Mouse (Mus musculus) hindbrain, embryonic 15.5 days (tissue): ENCODE data around the gene Aff4. TPM values are rescaled to one million over a fixed set of nuclear protein-coding genes. Genes with fewer than 3 reads are reported as not detected.

Experiments used
- ATAC-seq: fragments of 200-750 bp; cut with Nextera tagmentation; 2 replicates; pipeline ENCODE4 v1.8.0; 2017; ENCODE audit warnings: low read depth, moderate number of reproducible peaks, moderate TSS enrichment; ENCODE audit not compliant: low FRiP score
- H3K27ac ChIP-seq: fragments of 300-500 bp; sonication (generic); replicated peaks from 2 replicates; pipeline ENCODE4 v1.5.1; 2015; ENCODE audit warnings: mild to moderate bottlenecking, inconsistent platforms
- H3K27me3 ChIP-seq: fragments of 300-500 bp; sonication (generic); 2 replicates; pipeline ENCODE4 v1.6.1; 2015; ENCODE audit warnings: control low read depth, inconsistent platforms
- H3K36me3 ChIP-seq: fragments of 300-500 bp; sonication (generic); 2 replicates; pipeline ENCODE4 v1.6.1; 2015; ENCODE audit warnings: control low read depth, inconsistent platforms
- H3K4me1 ChIP-seq: fragments of 300-500 bp; sonication (generic); replicated peaks from 2 replicates; pipeline ENCODE4 v1.6.1; 2015; ENCODE audit warnings: control low read depth, inconsistent platforms
- H3K4me2 ChIP-seq: fragments of 300-500 bp; sonication (generic); 2 replicates; pipeline ENCODE4 v1.6.1; 2015; ENCODE audit warnings: moderate library complexity, mild to moderate bottlenecking, inconsistent platforms
- H3K4me3 ChIP-seq: fragments of 300-500 bp; sonication (generic); 2 replicates; pipeline ENCODE4 v1.5.1; 2015; ENCODE audit warnings: mild to moderate bottlenecking, inconsistent platforms
- H3K9ac ChIP-seq: fragments of 300-500 bp; sonication (generic); 2 replicates; pipeline ENCODE4 v1.6.1; 2015; ENCODE audit warnings: inconsistent platforms
- H3K9me3 ChIP-seq: fragments of 300-500 bp; sonication (generic); 2 replicates; pipeline ENCODE4 v1.6.1; 2016; ENCODE audit warnings: control low read depth, inconsistent platforms
- WGBS: fragments of 180-500 bp; shearing (Covaris S2); methylation state at CpG from one replicate; pipeline ENCODE4 v1.1.7; 2015; 5-methylcytosine and 5-hydroxymethylcytosine counted together
- polyA plus RNA-seq: library from polyadenylated mRNA; unstranded; fragments of >200 nt; fragmentation: Nextera tagmentation; extraction: Ambion mirVana; gene quantifications from 2 replicates; pipeline ENCODE4 v1.2.1, GENCODE M21; 2015

Gene Aff4
- polyA plus RNA-seq, 1 experiment from 2014 or later: 43.9 TPM

- ATAC-seq: no peak
- 65% methylated on average over 6 of the region's 6 CpGs for WGBS
- Histone ChIP-seq H3K27ac (no peak overlapping the region), H3K36me3 (peaks cover 9% of the 10 kb centered on the region), H3K4me1 (peaks cover 17% of the 10 kb centered on the region), H3K4me3 (no peak overlapping the region), H3K9me3 (no peaks in the 10 kb centered on the region), H3K4me2 (no peak overlapping the region), H3K27me3 (no peaks in the 10 kb centered on the region), H3K9ac (no peak overlapping the region)
Observed at GRCm38 (mm10) chr11:53433057-53433456, 82.4 kb downstream of the Aff4 start.

GRCm38 (mm10) chr11:53435504-53435903 is 84.9 kb downstream of the Aff4 start:
- H3K4me2 ChIP-seq: no peak overlapping the region
- H3K4me3 ChIP-seq: no peak overlapping the region
- H3K36me3 ChIP-seq: no peaks in the 10 kb centered on the region
- no peaks in the 10 kb centered on the region for H3K27me3 ChIP-seq
- no peak overlapping the region for H3K9ac ChIP-seq
- H3K4me1 ChIP-seq: peaks cover 5% of the 10 kb centered on the region; the same call in 1 of the 2 replicates
- no peak for ATAC-seq
- H3K27ac ChIP-seq: no peak overlapping the region
- 88% methylated on average over 8 of the region's 8 CpGs for WGBS
- no peaks in the 10 kb centered on the region for H3K9me3 ChIP-seq

- no peak overlapping the region for H3K27ac ChIP-seq
- H3K9me3 ChIP-seq: no peaks in the 10 kb centered on the region
- no peak overlapping the region for H3K4me2 ChIP-seq
- 86% methylated on average over 6 of the region's 6 CpGs for WGBS
- no peak overlapping the region for H3K9ac ChIP-seq
- H3K36me3 ChIP-seq: no peaks in the 10 kb centered on the region
- no peak for ATAC-seq
- no peaks in the 10 kb centered on the region for H3K27me3 ChIP-seq
- H3K4me1 ChIP-seq: peaks cover 5% of the 10 kb centered on the region; the same call in 1 of the 2 replicates
- H3K4me3 ChIP-seq: no peak overlapping the region
Observed at GRCm38 (mm10) chr11:53436338-53436737, 85.7 kb downstream of the Aff4 start.

- 59% methylated on average over 12 of the region's 12 CpGs for WGBS
- no peaks in the 10 kb centered on the region for H3K27me3 ChIP-seq
- no peak overlapping the region for H3K27ac ChIP-seq
Observed at GRCm38 (mm10) chr11:53441921-53442320, 91.3 kb downstream of the Aff4 start.

GRCm38 (mm10) chr11:53443861-53444260 is 93.2 kb downstream of the Aff4 start:
- Histone ChIP-seq H3K4me3 (no peak overlapping the region), H3K36me3 (no peaks in the 10 kb centered on the region), H3K27me3 (no peaks in the 10 kb centered on the region), H3K9ac (no peak overlapping the region), H3K27ac (no peak overlapping the region), H3K4me2 (no peak overlapping the region), H3K4me1 (no peaks in the 10 kb centered on the region), H3K9me3 (no peaks in the 10 kb centered on the region)
- ATAC-seq: no peak
- WGBS: 37% methylated on average over 6 of the region's 6 CpGs

More at GRCm38 (mm10) chr11:53441921-53442320, 91.3 kb downstream of the Aff4 start:
- no peak for ATAC-seq
- Histone ChIP-seq H3K4me2 (no peak overlapping the region), H3K9me3 (no peaks in the 10 kb centered on the region), H3K4me1 (no peaks in the 10 kb centered on the region), H3K4me3 (no peak overlapping the region), H3K9ac (no peak overlapping the region), H3K36me3 (no peaks in the 10 kb centered on the region)

GRCm38 (mm10) chr11:53445562-53445961 is 94.9 kb downstream of the Aff4 start:
- Histone ChIP-seq H3K27ac (no peak overlapping the region), H3K9me3 (no peaks in the 10 kb centered on the region), H3K4me2 (no peak overlapping the region), H3K9ac (no peak overlapping the region), H3K4me1 (no peaks in the 10 kb centered on the region), H3K27me3 (no peaks in the 10 kb centered on the region), H3K4me3 (no peak overlapping the region), H3K36me3 (no peaks in the 10 kb centered on the region)
- 62% methylated on average over 13 of the region's 13 CpGs for WGBS
- ATAC-seq: no peak

- no peaks in the 10 kb centered on the region for H3K36me3 ChIP-seq
- no peaks in the 10 kb centered on the region for H3K9me3 ChIP-seq
- no peak for ATAC-seq
- H3K4me1 ChIP-seq: no peaks in the 10 kb centered on the region
- WGBS: 90% methylated on average over 13 of the region's 13 CpGs
- H3K27me3 ChIP-seq: no peaks in the 10 kb centered on the region
- no peak overlapping the region for H3K4me2 ChIP-seq
- H3K4me3 ChIP-seq: no peak overlapping the region
- H3K27ac ChIP-seq: no peak overlapping the region
- H3K9ac ChIP-seq: no peak overlapping the region
Observed at GRCm38 (mm10) chr11:53446183-53446582, 95.5 kb downstream of the Aff4 start.

- 89% methylated on average over 8 of the region's 8 CpGs for WGBS
- H3K9ac ChIP-seq: no peak overlapping the region
- no peak for ATAC-seq
- H3K36me3 ChIP-seq: no peaks in the 10 kb centered on the region
- no peaks in the 10 kb centered on the region for H3K9me3 ChIP-seq
- no peak overlapping the region for H3K4me2 ChIP-seq
- H3K4me3 ChIP-seq: no peak overlapping the region
- no peaks in the 10 kb centered on the region for H3K4me1 ChIP-seq
- H3K27ac ChIP-seq: no peak overlapping the region
- H3K27me3 ChIP-seq: no peaks in the 10 kb centered on the region
Observed at GRCm38 (mm10) chr11:53447996-53448395, 97.4 kb downstream of the Aff4 start.

- Histone ChIP-seq H3K27me3 (no peaks in the 10 kb centered on the region), H3K36me3 (no peaks in the 10 kb centered on the region), H3K9ac (no peak overlapping the region), H3K4me1 (no peaks in the 10 kb centered on the region), H3K9me3 (no peaks in the 10 kb centered on the region), H3K4me3 (no peak overlapping the region), H3K4me2 (no peak overlapping the region), H3K27ac (no peak overlapping the region)
- no peak for ATAC-seq
- WGBS: 90% methylated on average over 1 of the region's 1 CpGs
Observed at GRCm38 (mm10) chr11:53448529-53448928, 97.9 kb downstream of the Aff4 start.

GRCm38 (mm10) chr11:53450070-53450705 is 99.6 kb downstream of the Aff4 start:
- ATAC-seq: no peak
- Histone ChIP-seq H3K4me3 (no peak overlapping the region), H3K27me3 (peaks cover 2% of the 10 kb centered on the region; the same call in 1 of the 2 replicates), H3K9ac (no peak overlapping the region), H3K36me3 (no peaks in the 10 kb centered on the region), H3K4me1 (no peaks in the 10 kb centered on the region), H3K9me3 (no peaks in the 10 kb centered on the region), H3K27ac (no peak overlapping the region), H3K4me2 (no peak overlapping the region)
- WGBS: 72% methylated on average over 15 of the region's 15 CpGs

- H3K4me2 ChIP-seq: no peak overlapping the region
- no peak overlapping the region for H3K9ac ChIP-seq
- no peaks in the 10 kb centered on the region for H3K4me1 ChIP-seq
- ATAC-seq: no peak
- peaks cover 13% of the 10 kb centered on the region for H3K27me3 ChIP-seq
- no peaks in the 10 kb centered on the region for H3K36me3 ChIP-seq
- no peaks in the 10 kb centered on the region for H3K9me3 ChIP-seq
- WGBS: 76% methylated on average over 2 of the region's 2 CpGs
- no peak overlapping the region for H3K4me3 ChIP-seq
- no peak overlapping the region for H3K27ac ChIP-seq
Observed at GRCm38 (mm10) chr11:53451361-53451760, 100.7 kb downstream of the Aff4 start.

- no peaks in the 10 kb centered on the region for H3K9me3 ChIP-seq
- H3K36me3 ChIP-seq: no peaks in the 10 kb centered on the region
- 95% methylated on average over 9 of the region's 9 CpGs for WGBS
- H3K4me2 ChIP-seq: no peak overlapping the region
- H3K4me1 ChIP-seq: peaks cover 6% of the 10 kb centered on the region
- peaks cover 21% of the 10 kb centered on the region for H3K27me3 ChIP-seq
- H3K27ac ChIP-seq: no peak overlapping the region
- H3K9ac ChIP-seq: no peak overlapping the region
- H3K4me3 ChIP-seq: no peak overlapping the region
- ATAC-seq: no peak
Observed at GRCm38 (mm10) chr11:53452396-53452795, 101.8 kb downstream of the Aff4 start.

- ATAC-seq: no peak
- WGBS: 89% methylated on average over 5 of the region's 5 CpGs
- Histone ChIP-seq H3K27ac (no peak overlapping the region), H3K9ac (no peak overlapping the region), H3K27me3 (peaks cover 27% of the 10 kb centered on the region), H3K4me3 (no peak overlapping the region), H3K4me2 (no peak overlapping the region), H3K4me1 (peaks cover 8% of the 10 kb centered on the region), H3K36me3 (no peaks in the 10 kb centered on the region), H3K9me3 (no peaks in the 10 kb centered on the region)
Observed at GRCm38 (mm10) chr11:53453031-53453430, 102.4 kb downstream of the Aff4 start.
